Mouse (Mus musculus): ENCODE data around the gene Gm21981.
"Not testable (repeated sequence)": the region's sequence is repeated elsewhere in the genome, so short reads cannot be mapped to it uniquely, and the experiment has no call there.

Gm21981 gene

GRCm38 (mm10) chr17:47671988-47672310 lies 22.3 kb downstream of the Gm21981 start:
- intact Hi-C loops (cut with DNase I): loop anchor here (2.0 to 10.0 kb wide), 3 partner anchors 21 to 267 kb away; partner anchors contain the start of gene Guca1a

- intact Hi-C loops (cut with DNase I): no loop called here
Observed at GRCm38 (mm10) chr17:47669166-47669565, 25.1 kb downstream of the Gm21981 start.

- intact Hi-C loops (cut with DNase I): no loop called here
Observed at GRCm38 (mm10) chr17:47664474-47664873, 29.8 kb downstream of the Gm21981 start.

- intact Hi-C loops (cut with DNase I): no loop called here
Observed at GRCm38 (mm10) chr17:47663009-47663713, 31.1 kb downstream of the Gm21981 start.

GRCm38 (mm10) chr17:47658741-47659243 lies 35.5 kb downstream of the Gm21981 start:
- intact Hi-C loops (cut with DNase I): no loop called here

- intact Hi-C loops (cut with DNase I): no loop called here
Observed at GRCm38 (mm10) chr17:47657901-47658300, 36.4 kb downstream of the Gm21981 start.

- intact Hi-C loops (cut with DNase I): no loop called here
Observed at GRCm38 (mm10) chr17:47655697-47656096, 38.6 kb downstream of the Gm21981 start.

- intact Hi-C loops (cut with DNase I): not testable (repeated sequence)
Observed at GRCm38 (mm10) chr17:47654346-47654745, 39.9 kb downstream of the Gm21981 start.

GRCm38 (mm10) chr17:47651953-47652352 lies 42.3 kb downstream of the Gm21981 start:
- intact Hi-C loops (cut with DNase I): loop anchor here (2.0 kb wide), 1 partner anchor 19 kb away; no protein-coding TSS in a partner anchor

- intact Hi-C loops (cut with DNase I): no loop called here
Observed at GRCm38 (mm10) chr17:47648966-47649365, 45.3 kb downstream of the Gm21981 start.

GRCm38 (mm10) chr17:47646683-47647082 lies 47.6 kb downstream of the Gm21981 start:
- intact Hi-C loops (cut with DNase I): no loop called here

GRCm38 (mm10) chr17:47642992-47643391 lies 51.3 kb downstream of the Gm21981 start:
- intact Hi-C loops (cut with DNase I): no loop called here
